Mouse (Mus musculus) large intestine, adult 2 months (tissue): ENCODE data around the gene Krt23. TPM values are rescaled to one million over a fixed set of nuclear protein-coding genes. Genes with fewer than 3 reads are reported as not detected.

Experiments
- DNase-seq: peaks from one replicate; pipeline ENCODE4 v3.0.0-alpha.2; 2012; ENCODE audit warnings: low read depth, low spot score
- WGBS: fragments of 180-500 bp; shearing (Covaris S2); methylation state at CpG from one replicate; pipeline ENCODE4 v1.1.7; 2018; 5-methylcytosine and 5-hydroxymethylcytosine counted together
- polyA plus RNA-seq: library from polyadenylated mRNA; depleted of rRNA; stranded (reverse); fragments of >200 nt; gene quantifications from 2 replicates; pipeline ENCODE4 v1.2.3, GENCODE M21; 2012; rRNA removed

Krt23 gene
- 1.0 and 2.8 TPM in 2 replicates for polyA plus RNA-seq

DNA sequence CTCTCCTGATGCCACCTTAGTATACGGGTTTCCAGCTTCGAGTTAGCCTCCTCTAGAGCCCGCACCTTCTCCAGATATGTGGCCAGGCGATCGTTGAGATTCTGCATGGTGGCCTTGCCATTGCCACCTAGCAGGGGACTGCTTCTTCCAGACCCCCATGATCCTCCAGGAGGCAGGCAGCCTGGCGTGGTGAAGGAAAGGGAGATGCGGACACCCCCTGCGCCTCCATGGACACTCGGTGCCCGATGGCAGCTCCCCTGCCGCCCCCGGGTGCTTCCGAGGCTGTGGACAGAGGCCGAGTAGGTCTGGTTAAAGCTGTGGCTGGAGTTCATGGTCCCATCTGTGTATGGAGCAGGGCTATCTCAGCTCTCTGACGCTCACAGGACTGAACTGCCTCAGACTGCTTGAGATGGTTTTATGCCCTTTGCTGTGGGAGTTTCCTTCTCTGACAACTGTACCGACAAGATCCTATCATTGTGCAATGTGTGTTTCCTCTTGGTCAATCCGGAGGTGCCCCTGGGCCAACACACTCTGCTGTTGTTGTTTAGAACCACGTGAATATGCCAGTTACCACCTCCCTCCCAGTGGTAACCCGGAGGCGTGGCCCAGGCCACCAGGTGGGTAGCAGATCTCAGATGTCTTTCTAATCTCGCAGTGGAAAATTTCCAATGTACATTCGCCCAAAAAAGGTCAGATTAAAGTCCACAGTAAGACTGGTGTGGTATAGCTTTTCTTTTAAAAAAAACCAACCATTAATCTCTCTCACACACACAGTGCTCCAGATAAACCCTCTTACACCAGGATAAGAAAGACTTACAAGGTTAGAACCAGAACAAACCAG is at the start of gene Krt23:
TSS of gene Krt23 (minus strand) at position 405 of the 841 bp plus-strand sequence.
- peak; percentile 44 for DNase-seq
- 53% methylated on average over 22 of the region's 22 CpGs for WGBS

GRCm38 (mm10) chr11:99539721-99540120 is 46.8 kb upstream of the Krt23 start:
- 42% methylated on average over 9 of the region's 9 CpGs for WGBS

GRCm38 (mm10) chr11:99521288-99521860 is 28.4 kb upstream of the Krt23 start, which contains the start of gene Krt39:
Krt39 (minus strand) TSS chr11:99521338.
- no peak for DNase-seq
- WGBS = 12% methylated on average over 13 of the region's 13 CpGs

More at GRCm38 (mm10) chr11:99539721-99540120, 46.8 kb upstream of the Krt23 start:
- DNase-seq = no peak

DNA sequence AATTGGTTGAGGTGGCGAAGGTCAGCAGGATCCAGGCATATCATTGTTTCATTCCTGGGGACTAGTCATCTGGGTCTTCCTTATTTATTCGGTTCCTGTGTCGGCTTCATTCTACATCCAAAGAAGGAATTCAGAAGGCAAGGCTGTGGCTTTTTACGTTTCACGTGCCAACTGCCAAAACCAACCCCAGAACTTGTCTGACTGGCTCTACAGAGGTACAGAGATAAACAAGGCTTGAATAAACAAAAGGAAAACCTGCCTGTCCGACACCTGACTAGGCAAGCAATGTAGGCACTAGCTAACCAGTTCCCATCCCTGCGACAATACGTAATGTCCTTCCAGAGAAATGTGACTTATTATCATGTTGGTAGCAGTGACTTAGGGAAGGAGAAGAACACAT is 21.2 kb upstream of the Krt23 start:
- peak; percentile 71 for DNase-seq
- 28% methylated on average over 8 of the region's 8 CpGs for WGBS

DNA sequence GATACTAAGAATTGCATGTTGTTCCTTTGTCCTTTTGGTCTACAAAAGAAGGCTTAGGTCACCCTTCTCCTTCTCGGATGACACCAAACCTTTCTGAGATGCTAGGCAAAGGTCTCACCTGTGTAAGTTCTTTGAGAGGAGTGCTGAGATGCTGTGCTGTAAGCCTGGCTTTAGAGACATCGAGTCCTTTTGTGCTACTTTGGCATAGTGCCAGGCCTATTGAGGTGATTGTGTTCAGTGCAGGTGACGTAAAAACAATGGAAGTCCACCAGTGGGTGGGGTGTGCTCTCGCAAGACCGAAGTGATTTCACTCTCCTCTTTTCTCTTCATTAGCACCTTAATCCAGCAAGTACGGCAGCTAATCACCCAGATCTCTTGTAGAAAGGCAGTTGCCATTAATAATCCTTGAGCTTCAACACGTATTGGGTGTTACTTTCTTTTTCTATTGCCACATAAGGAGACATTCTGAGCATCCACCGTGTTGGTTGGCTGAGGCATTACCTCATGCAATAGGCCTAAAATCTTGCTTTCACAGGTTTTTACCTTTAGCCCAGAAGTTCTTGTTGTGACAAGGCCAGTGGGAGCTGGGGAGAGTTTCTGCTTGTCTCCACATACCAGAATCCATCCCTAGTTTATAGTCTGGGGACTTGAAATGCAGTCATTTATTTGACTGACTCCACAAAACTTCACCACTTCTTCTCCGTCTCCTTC is 7.3 kb upstream of the Krt23 start:
- WGBS = 71% methylated on average over 9 of the region's 9 CpGs
- DNase-seq = no peak

- no peak for DNase-seq
- 25% methylated on average over 4 of the region's 4 CpGs for WGBS
Observed at GRCm38 (mm10) chr11:99496460-99496859, 3.5 kb upstream of the Krt23 start.

GRCm38 (mm10) chr11:99494741-99495140 is 1.8 kb upstream of the Krt23 start:
- no peak for DNase-seq
- WGBS = 83% methylated on average over 4 of the region's 4 CpGs

- WGBS = 20% methylated on average over 5 of the region's 5 CpGs
- no peak for DNase-seq
Observed at GRCm38 (mm10) chr11:99493574-99493850, 575 bp upstream of the Krt23 start.

DNA sequence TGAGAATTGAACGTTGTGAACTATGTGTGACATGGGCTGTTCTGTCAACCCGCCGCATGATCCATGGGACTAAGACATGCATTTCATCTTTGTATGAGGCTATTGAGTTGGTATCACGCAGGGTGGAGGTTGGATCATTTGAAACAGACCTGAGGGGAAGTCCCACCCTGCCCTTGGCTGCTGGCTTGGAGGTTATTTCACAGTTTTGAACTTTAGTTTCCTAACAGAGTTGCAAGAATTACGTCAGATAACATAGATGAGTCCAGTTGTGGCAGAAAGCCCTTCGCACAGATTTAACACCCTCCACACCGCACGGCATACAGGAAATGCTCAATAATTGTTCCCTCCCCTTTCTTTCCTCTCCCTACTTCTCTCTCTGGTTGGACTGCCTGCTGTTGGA is 1.9 kb downstream of the Krt23 start:
- no peak for DNase-seq
- WGBS = 39% methylated on average over 8 of the region's 8 CpGs

- no peak for DNase-seq
- WGBS = 28% methylated on average over 4 of the region's 4 CpGs
Observed at GRCm38 (mm10) chr11:99490624-99491023, 2.3 kb downstream of the Krt23 start.

DNA sequence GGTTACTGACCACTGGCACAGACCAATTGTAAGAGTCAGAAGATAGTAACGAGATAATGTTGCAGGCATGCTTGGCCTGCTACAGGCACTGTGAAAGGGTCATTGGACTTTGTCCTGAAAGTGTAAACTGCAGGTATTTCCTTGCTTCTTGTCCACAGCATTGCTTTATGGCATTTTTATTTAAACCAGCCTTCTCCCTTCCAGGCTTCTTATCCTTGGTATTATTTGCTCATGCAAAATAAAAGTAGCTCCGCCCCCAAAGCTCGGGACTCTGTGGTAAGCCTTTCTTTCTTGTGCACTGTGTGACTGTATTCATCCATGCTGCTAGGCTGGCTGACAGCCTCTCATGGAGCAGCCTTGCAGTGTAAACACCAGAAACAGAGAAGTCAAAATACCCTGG is 3.7 kb downstream of the Krt23 start:
- DNase-seq = peak; percentile 89
- 24% methylated on average over 3 of the region's 3 CpGs for WGBS

- 35% methylated on average over 3 of the region's 3 CpGs for WGBS
Observed at GRCm38 (mm10) chr11:99474981-99475380, 18.0 kb downstream of the Krt23 start.

DNA sequence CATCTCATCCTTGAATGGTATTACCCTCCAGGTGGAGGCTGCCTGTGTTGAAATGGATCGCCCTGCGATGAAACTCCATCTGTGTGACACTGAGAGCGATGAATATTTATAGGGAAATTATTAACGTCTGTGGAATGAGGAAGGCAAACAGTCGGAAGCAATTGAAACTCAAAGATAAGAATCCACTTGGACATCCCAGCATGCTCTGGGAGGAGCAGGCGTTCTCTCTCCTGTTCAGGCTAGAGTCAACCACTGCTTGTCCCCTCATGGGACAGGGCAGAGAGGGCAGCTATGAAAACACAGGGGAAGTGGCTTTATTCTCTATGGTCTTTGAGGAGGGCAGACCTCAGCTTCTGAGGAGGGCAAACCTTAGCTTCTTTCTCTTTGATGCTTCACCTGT is 19.5 kb downstream of the Krt23 start:
- 51% methylated on average over 6 of the region's 6 CpGs for WGBS
- DNase-seq = no peak

More at GRCm38 (mm10) chr11:99474981-99475380, 18.0 kb downstream of the Krt23 start:
- no peak for DNase-seq

GRCm38 (mm10) chr11:99472405-99472804 is 20.5 kb downstream of the Krt23 start:
- no peak for DNase-seq
- 73% methylated on average over 4 of the region's 4 CpGs for WGBS

DNA sequence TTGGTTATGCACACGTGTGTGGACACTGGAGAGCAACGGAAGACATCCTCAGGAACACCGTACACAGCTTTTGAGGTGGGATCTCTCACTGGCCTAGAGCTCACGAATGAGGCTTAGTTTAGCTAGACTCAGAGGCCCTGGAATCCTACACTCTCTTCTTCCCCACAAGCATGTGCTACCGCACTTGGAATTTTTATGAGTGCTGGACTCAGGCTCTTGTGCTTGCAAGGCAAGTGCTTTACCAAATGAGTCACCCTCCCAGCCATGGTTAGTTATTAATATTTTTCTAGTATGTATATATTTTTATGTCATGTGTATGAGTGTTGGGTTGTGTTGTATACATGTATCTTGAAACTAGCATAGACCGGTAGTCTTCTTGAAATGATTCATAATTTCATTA is 21.0 kb downstream of the Krt23 start:
- no peak for DNase-seq
- WGBS = 72% methylated on average over 6 of the region's 6 CpGs

- no peak for DNase-seq
- 14% methylated on average over 4 of the region's 4 CpGs for WGBS
Observed at GRCm38 (mm10) chr11:99469228-99469627, 23.7 kb downstream of the Krt23 start.

GRCm38 (mm10) chr11:99468566-99468965 is 24.4 kb downstream of the Krt23 start:
- no peak for DNase-seq
- 40% methylated on average over 11 of the region's 11 CpGs for WGBS

DNA sequence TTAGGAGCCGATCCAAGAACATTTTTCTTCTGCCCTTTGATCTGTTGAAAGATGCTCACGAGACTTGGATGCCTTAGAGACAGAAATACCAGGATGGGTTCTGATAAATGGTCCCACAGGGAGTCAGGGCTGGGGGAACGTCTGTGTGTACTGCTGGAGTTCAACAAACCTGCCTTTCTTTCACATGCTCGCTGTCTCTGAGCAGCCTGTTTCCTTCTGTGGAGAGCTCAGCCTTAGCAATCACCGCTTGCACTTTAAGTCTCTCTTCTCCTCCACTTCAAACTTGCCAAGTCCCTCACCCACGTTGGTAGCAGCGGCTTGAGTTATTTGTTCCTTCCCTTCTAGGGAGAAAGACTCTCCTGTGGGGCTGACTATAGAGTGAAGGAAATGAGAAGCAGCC is 26.6 kb downstream of the Krt23 start:
- no peak for DNase-seq
- 43% methylated on average over 7 of the region's 7 CpGs for WGBS

GRCm38 (mm10) chr11:99464836-99465235 is 28.1 kb downstream of the Krt23 start:
- peak; percentile 74 for DNase-seq
- WGBS = 3% methylated on average over 5 of the region's 5 CpGs

- peak; percentile 60 for DNase-seq
- WGBS = 12% methylated on average over 8 of the region's 8 CpGs
Observed at GRCm38 (mm10) chr11:99463155-99463554, 29.8 kb downstream of the Krt23 start.

- DNase-seq = peak; percentile 58
Observed at GRCm38 (mm10) chr11:99461736-99462135, 31.2 kb downstream of the Krt23 start.

More at GRCm38 (mm10) chr11:99461736-99462135, 31.2 kb downstream of the Krt23 start:
- WGBS = 31% methylated on average over 7 of the region's 7 CpGs
